Mouse (Mus musculus): ENCODE measurements at regions not wholly inside any gene's neighbourhood (a gene's known extent, or its start where the extent isn't known, plus 50 kb on each side); places are given as distances from the start of the nearest gene placed in this dataset.

- no peak for TF ChIP-seq CTCF (IDR thresholded peaks at IDR 0.05; ENCODE audit: extremely low read depth, insufficient read depth, insufficient read length, insufficient replicate concordance)
- no peak for TF ChIP-seq POLR2A (IDR thresholded peaks at IDR 0.05; ENCODE audit: low read depth, low read length)
These were observed 200.8 kb downstream of the Efcab1 start for GRCm38 (mm10) chr16:15107234-15107633.

Measured in spleen, adult 2 months (tissue).